Mouse (Mus musculus): ENCODE measurements around the gene Rdh12. TPM values are rescaled to one million over a fixed set of nuclear protein-coding genes. Genes with fewer than 3 reads are reported as not detected.

Gene Rdh12
- polyA plus RNA-seq (2012; ENCODE audit: low replicate concordance): 1.4 and 3.5 TPM in 2 replicates

GRCm38 (mm10) chr12:79208703-79209464 lies at the start of gene Rdh12:
Gene Rdh12 (plus strand): TSS chr12:79208914.

GRCm38 (mm10) chr12:79172019-79172941 lies 36.4 kb upstream of the Rdh12 start, which contains the start of gene Vti1b:
Gene Vti1b (minus strand): TSS chr12:79172667.

GRCm38 (mm10) chr12:79192193-79192592 lies 16.5 kb upstream of the Rdh12 start, which contains the start of gene Rdh11:
Gene Rdh11 (minus strand): TSS chr12:79192293.

Other genes starting within 250 kb of the Rdh12 start
- gene Tmem229b, start 201.3 kb upstream of the Rdh12 start, polyA plus RNA-seq (2012; ENCODE audit: low replicate concordance): 42.2 and 44.1 TPM in 2 replicates
- 0.16 and 0.18 TPM in 2 replicates for gene Plekhh1, start 179.8 kb upstream of the Rdh12 start, polyA plus RNA-seq (2012; ENCODE audit: low replicate concordance)
- 6.6 and 11.3 TPM in 2 replicates for gene Pigh, start 119.3 kb upstream of the Rdh12 start, polyA plus RNA-seq (2012; ENCODE audit: low replicate concordance)
- 0.93 and 1.2 TPM in 2 replicates for gene Arg2, start 78.1 kb upstream of the Rdh12 start, polyA plus RNA-seq (2012; ENCODE audit: low replicate concordance)
- gene Vti1b, start 36.2 kb upstream of the Rdh12 start, polyA plus RNA-seq (2012; ENCODE audit: low replicate concordance): 49.4 and 75.2 TPM in 2 replicates
- gene Rdh11, start 16.6 kb upstream of the Rdh12 start, polyA plus RNA-seq (2012; ENCODE audit: low replicate concordance): 0.80 and 1.4 TPM in 2 replicates
- 6.4 and 14.6 TPM in 2 replicates for gene Zfyve26, start 87.4 kb downstream of the Rdh12 start, polyA plus RNA-seq (2012; ENCODE audit: low replicate concordance)
- gene Rad51b, start 88.4 kb downstream of the Rdh12 start, polyA plus RNA-seq (2012; ENCODE audit: low replicate concordance): 0.08 and 0.10 TPM in 2 replicates